Mouse (Mus musculus): ENCODE data around the gene Gigyf1. TPM values are rescaled to one million over a fixed set of nuclear protein-coding genes. Genes with fewer than 3 reads are reported as not detected.
A peak's percentile ranks its signal among the peaks of the same experiment; 100 is the strongest.

The Gigyf1 gene
- polyA plus RNA-seq, 1 experiment from 2014 or later, result 5.2 TPM

- ATAC-seq (ENCODE audit: low FRiP score, low TSS enrichment), result peak; percentile 95
- TF ChIP-seq CTCF (IDR thresholded peaks at IDR 0.05; ENCODE audit: low read depth) (peak; percentile 85), EP300 (optimal IDR thresholded peaks at IDR 0.05) (peak; percentile 68)
- Histone ChIP-seq H3K4me2 (replicated peaks; ENCODE audit: low read depth) (peak within 1 kb of the TSS; percentile 71), H3K9ac (ENCODE audit: low read length) (peak within 1 kb of the TSS; percentile 80), H3K4me1 (replicated peaks; ENCODE audit: control insufficient read depth, insufficient read depth) (peaks cover 6% of the 10 kb centered on the region), H3K27ac (replicated peaks) (peak within 1 kb of the TSS; percentile 96), H3K27me3 (ENCODE audit: control insufficient read depth, insufficient read depth, low read length) (no peaks in the 10 kb centered on the region), H3K36me3 (ENCODE audit: control insufficient read depth, insufficient read depth, low read length) (no peaks in the 10 kb centered on the region), H3K9me3 (ENCODE audit: control insufficient read depth, low read length) (no peaks in the 10 kb centered on the region), H3K4me3 (ENCODE audit: low read depth, low read length) (peak within 1 kb of the TSS; percentile 51)
- DNase-seq (ENCODE audit: low spot score), result peak; percentile 100
- 1% methylated on average over 64 of the region's 64 CpGs for WGBS
Measured at GRCm38 (mm10) chr5:137501709-137502666, 16.4 kb upstream of the Gigyf1 start, which contains the start of gene Pop7. Gene Pop7 (minus strand): TSS chr5:137502518.

GRCm38 (mm10) chr5:137502667-137503110, 15.7 kb upstream of the Gigyf1 start:
- Histone ChIP-seq H3K27ac (replicated peaks) (peak overlapping the region; percentile 91), H3K9ac (ENCODE audit: low read length) (peak overlapping the region; percentile 80), H3K4me3 (ENCODE audit: low read depth, low read length) (peak overlapping the region; percentile 51), H3K4me1 (replicated peaks; ENCODE audit: control insufficient read depth, insufficient read depth) (peaks cover 6% of the 10 kb centered on the region), H3K9me3 (ENCODE audit: control insufficient read depth, low read length) (no peaks in the 10 kb centered on the region), H3K4me2 (replicated peaks; ENCODE audit: low read depth) (peak overlapping the region; percentile 57), H3K27me3 (ENCODE audit: control insufficient read depth, insufficient read depth, low read length) (no peaks in the 10 kb centered on the region), H3K36me3 (ENCODE audit: control insufficient read depth, insufficient read depth, low read length) (no peaks in the 10 kb centered on the region)
- DNase-seq (ENCODE audit: low spot score), result peak; percentile 92
- TF ChIP-seq CTCF (IDR thresholded peaks at IDR 0.05; ENCODE audit: low read depth) (peak; percentile 96), EP300 (optimal IDR thresholded peaks at IDR 0.05) (peak; percentile 50)
- under 1% methylated on average over 29 of the region's 30 CpGs for WGBS
- peak; percentile 89 for ATAC-seq (ENCODE audit: low FRiP score, low TSS enrichment)

GRCm38 (mm10) chr5:137504041-137504440, 14.3 kb upstream of the Gigyf1 start:
- H3K4me3 ChIP-seq (ENCODE audit: low read depth, low read length), result no peak overlapping the region
- H3K9me3 ChIP-seq (ENCODE audit: control insufficient read depth, low read length), result no peaks in the 10 kb centered on the region
- TF ChIP-seq CTCF (IDR thresholded peaks at IDR 0.05; ENCODE audit: low read depth) (peak; percentile 45), EP300 (optimal IDR thresholded peaks at IDR 0.05) (no peak)
- H3K36me3 ChIP-seq (ENCODE audit: control insufficient read depth, insufficient read depth, low read length), result no peaks in the 10 kb centered on the region
- no peaks in the 10 kb centered on the region for H3K27me3 ChIP-seq (ENCODE audit: control insufficient read depth, insufficient read depth, low read length)
- WGBS, result 63% methylated on average over 6 of the region's 6 CpGs
- H3K9ac ChIP-seq (ENCODE audit: low read length), result no peak overlapping the region
- H3K4me1 ChIP-seq (replicated peaks; ENCODE audit: control insufficient read depth, insufficient read depth), result peaks cover 6% of the 10 kb centered on the region
- no peak overlapping the region for H3K27ac ChIP-seq (replicated peaks)
- ATAC-seq (ENCODE audit: low FRiP score, low TSS enrichment), result no peak
- H3K4me2 ChIP-seq (replicated peaks; ENCODE audit: low read depth), result no peak overlapping the region
- peak; percentile 34 for DNase-seq (ENCODE audit: low spot score)

GRCm38 (mm10) chr5:137510014-137510501, 8.3 kb upstream of the Gigyf1 start:
- no peak for TF ChIP-seq EP300 (optimal IDR thresholded peaks at IDR 0.05)
- Histone ChIP-seq H3K4me3 (ENCODE audit: low read depth, low read length) (peak overlapping the region; percentile 98), H3K4me2 (replicated peaks; ENCODE audit: low read depth) (peak overlapping the region; percentile 86), H3K4me1 (replicated peaks; ENCODE audit: control insufficient read depth, insufficient read depth) (no peaks in the 10 kb centered on the region), H3K36me3 (ENCODE audit: control insufficient read depth, insufficient read depth, low read length) (no peaks in the 10 kb centered on the region), H3K27ac (replicated peaks) (peak overlapping the region; percentile 93), H3K9ac (ENCODE audit: low read length) (peak overlapping the region; percentile 96), H3K9me3 (ENCODE audit: control insufficient read depth, low read length) (no peaks in the 10 kb centered on the region), H3K27me3 (ENCODE audit: control insufficient read depth, insufficient read depth, low read length) (no peaks in the 10 kb centered on the region)
- under 1% methylated on average over 18 of the region's 52 CpGs for WGBS
- ATAC-seq (ENCODE audit: low FRiP score, low TSS enrichment) (peak; percentile 75), DNase-seq (ENCODE audit: low spot score) (peak; percentile 85)

GRCm38 (mm10) chr5:137510573-137511390, 7.6 kb upstream of the Gigyf1 start:
- Histone ChIP-seq H3K4me2 (replicated peaks; ENCODE audit: low read depth) (peak overlapping the region; percentile 86), H3K9me3 (ENCODE audit: control insufficient read depth, low read length) (no peaks in the 10 kb centered on the region), H3K27me3 (ENCODE audit: control insufficient read depth, insufficient read depth, low read length) (no peaks in the 10 kb centered on the region), H3K27ac (replicated peaks) (peak overlapping the region; percentile 93), H3K36me3 (ENCODE audit: control insufficient read depth, insufficient read depth, low read length) (no peaks in the 10 kb centered on the region), H3K4me3 (ENCODE audit: low read depth, low read length) (peak overlapping the region; percentile 98), H3K4me1 (replicated peaks; ENCODE audit: control insufficient read depth, insufficient read depth) (no peaks in the 10 kb centered on the region), H3K9ac (ENCODE audit: low read length) (peak overlapping the region; percentile 96)
- peak; percentile 41 for ATAC-seq (ENCODE audit: low FRiP score, low TSS enrichment)
- TF ChIP-seq EP300 (optimal IDR thresholded peaks at IDR 0.05) (no peak), CTCF (IDR thresholded peaks at IDR 0.05; ENCODE audit: low read depth) (no peak)
- no peak for DNase-seq (ENCODE audit: low spot score)
- under 1% methylated on average over 30 of the region's 83 CpGs for WGBS
